Mouse (Mus musculus) testis, adult 2 months (tissue): ENCODE results near the gene Urb1. TPM values are rescaled to one million over a fixed set of nuclear protein-coding genes. Genes with fewer than 3 reads are reported as not detected.
"Not testable (repeated sequence)": the region's sequence is repeated elsewhere in the genome, so short reads cannot be mapped to it uniquely, and the experiment has no call there.

ENCODE experiments used
- H3K27ac ChIP-seq: fragments of 200-500 bp; 2 replicates; pipeline ENCODE4 v1.5.1; 2012; ENCODE audit warnings: low read depth, low read length; ENCODE audit not compliant: control insufficient read depth, insufficient read depth
- H3K27me3 ChIP-seq: fragments of 200-500 bp; 2 replicates; pipeline ENCODE4 v1.6.1; 2012; ENCODE audit warnings: mild to moderate bottlenecking, low read length, moderate library complexity; ENCODE audit not compliant: control insufficient read depth, insufficient read depth
- H3K36me3 ChIP-seq: fragments of 200-500 bp; 2 replicates; pipeline ENCODE4 v1.6.1; 2012; ENCODE audit warnings: mild to moderate bottlenecking, low read length; ENCODE audit not compliant: control insufficient read depth, insufficient read depth
- H3K4me1 ChIP-seq: fragments of 200-500 bp; 2 replicates; pipeline ENCODE4 v1.6.1; 2012; ENCODE audit warnings: low read length; ENCODE audit not compliant: control insufficient read depth, insufficient read depth
- H3K4me3 ChIP-seq: fragments of 200-500 bp; 2 replicates; pipeline ENCODE4 v1.5.1; 2012; ENCODE audit warnings: low read depth, mild to moderate bottlenecking, low read length, moderate library complexity, mixed read lengths; ENCODE audit not compliant: control insufficient read depth
- CTCF ChIP-seq: fragments of 200-500 bp; IDR thresholded peaks from 2 replicates; pipeline ENCODE4 v1.5.1; 2012; ENCODE audit warnings: low read depth, mild to moderate bottlenecking, inconsistent platforms, low read length, moderate library complexity; ENCODE audit not compliant: control insufficient read depth, insufficient read depth, insufficient replicate concordance
- POLR2A ChIP-seq: fragments of 200-500 bp; IDR thresholded peaks from 2 replicates; pipeline ENCODE4 v1.6.1; 2012; ENCODE audit warnings: low read depth, mild to moderate bottlenecking, inconsistent platforms, low read length, moderate library complexity; ENCODE audit not compliant: control insufficient read depth
- polyA plus RNA-seq: library from polyadenylated mRNA; depleted of rRNA; stranded (reverse); fragments of >200 nt; gene quantifications from 2 replicates; pipeline ENCODE4 v1.2.3, GENCODE M21; 2012

Gene Urb1
- polyA plus RNA-seq, 1 experiment: 21.1 TPM

- Histone ChIP-seq H3K4me3 (peak overlapping the region; percentile 84), H3K36me3 (no peaks in the 10 kb centered on the region), H3K27ac (peak overlapping the region; percentile 44), H3K27me3 (no peaks in the 10 kb centered on the region), H3K4me1 (peaks cover 9% of the 10 kb centered on the region)
- TF ChIP-seq POLR2A (no peak), CTCF (no peak)
Observed at GRCm38 (mm10) chr16:90830686-90831439, 20.6 kb upstream of the Urb1 start.

- peak overlapping the region; percentile 84 for H3K4me3 ChIP-seq
- H3K4me1 ChIP-seq: peaks cover 10% of the 10 kb centered on the region
- no peaks in the 10 kb centered on the region for H3K27me3 ChIP-seq
- no peaks in the 10 kb centered on the region for H3K36me3 ChIP-seq
- TF ChIP-seq POLR2A: peak; percentile 2; the same call in 1 of the 2 replicates
- peak; percentile 27; the same call in 1 of the 2 replicates for TF ChIP-seq CTCF
- H3K27ac ChIP-seq: peak overlapping the region; percentile 46
Observed at GRCm38 (mm10) chr16:90829894-90830685, 19.9 kb upstream of the Urb1 start.

- no peak overlapping the region for H3K27ac ChIP-seq
- no peak for TF ChIP-seq CTCF
- no peak for TF ChIP-seq POLR2A
- H3K36me3 ChIP-seq: no peaks in the 10 kb centered on the region
- H3K27me3 ChIP-seq: no peaks in the 10 kb centered on the region
- H3K4me3 ChIP-seq: peak overlapping the region; percentile 41
- H3K4me1 ChIP-seq: peaks cover 11% of the 10 kb centered on the region
Observed at GRCm38 (mm10) chr16:90829136-90829535, 18.9 kb upstream of the Urb1 start.

- no peak overlapping the region for H3K27ac ChIP-seq
- TF ChIP-seq CTCF: no peak
- TF ChIP-seq POLR2A: no peak
- H3K4me3 ChIP-seq: no peak overlapping the region
- no peaks in the 10 kb centered on the region for H3K36me3 ChIP-seq
- H3K27me3 ChIP-seq: no peaks in the 10 kb centered on the region
- peaks cover 11% of the 10 kb centered on the region for H3K4me1 ChIP-seq
Observed at GRCm38 (mm10) chr16:90827498-90827897, 17.3 kb upstream of the Urb1 start.

- no peak within 1 kb of the TSS for H3K27ac ChIP-seq
- H3K27me3 ChIP-seq: no peaks in the 10 kb centered on the region
- peak within 1 kb of the TSS; percentile 27 for H3K4me3 ChIP-seq
- TF ChIP-seq POLR2A (no peak), CTCF (peak; percentile 45; the same call in 1 of the 2 replicates)
- H3K4me1 ChIP-seq: peaks cover 11% of the 10 kb centered on the region
- H3K36me3 ChIP-seq: no peaks in the 10 kb centered on the region
Observed at GRCm38 (mm10) chr16:90826457-90826856, 16.2 kb upstream of the Urb1 start, which contains the start of gene Eva1c. Gene Eva1c (plus strand): TSS chr16:90826719.

GRCm38 (mm10) chr16:90826041-90826440 lies 15.8 kb upstream of the Urb1 start:
- Histone ChIP-seq H3K27me3 (no peaks in the 10 kb centered on the region), H3K36me3 (no peaks in the 10 kb centered on the region), H3K4me3 (no peak overlapping the region), H3K4me1 (peaks cover 7% of the 10 kb centered on the region), H3K27ac (no peak overlapping the region)
- no peak for TF ChIP-seq CTCF
- no peak for TF ChIP-seq POLR2A

- H3K27me3 ChIP-seq, H3K4me3 ChIP-seq, H3K27ac ChIP-seq, H3K36me3 ChIP-seq, H3K4me1 ChIP-seq: not testable (repeated sequence)
Observed at GRCm38 (mm10) chr16:90823986-90824385, 13.8 kb upstream of the Urb1 start.
